Mouse (Mus musculus) liver, embryonic 11.5 days (tissue): Measurements from ENCODE around the gene Rps3. TPM values are rescaled to one million over a fixed set of nuclear protein-coding genes. Genes with fewer than 3 reads are reported as not detected.

Experiments
- ATAC-seq: fragments of 200-750 bp; cut with Nextera tagmentation; replicated peaks from 2 replicates; pipeline ENCODE4 v1.8.0; 2017; ENCODE audit warnings: moderate number of reproducible peaks, mild to moderate bottlenecking, moderate TSS enrichment, moderate library complexity; ENCODE audit not compliant: low FRiP score
- DNase-seq: peaks from one replicate; pipeline ENCODE4 v3.0.0-alpha.2; 2017; ENCODE audit warnings: low spot score
- H3K27ac ChIP-seq: fragments of 300-500 bp; sonication (generic); 2 replicates; pipeline ENCODE4 v1.5.1; 2014; ENCODE audit warnings: mild to moderate bottlenecking, low read depth, low read length, control low read depth
- H3K27me3 ChIP-seq: fragments of 300-500 bp; sonication (generic); replicated peaks from 2 replicates; pipeline ENCODE4 v1.6.1; 2014; ENCODE audit warnings: low read length, mixed read lengths; ENCODE audit not compliant: control insufficient read depth, insufficient read depth
- H3K36me3 ChIP-seq: fragments of 300-500 bp; sonication (generic); 2 replicates; pipeline ENCODE4 v1.6.1; 2014; ENCODE audit warnings: mild to moderate bottlenecking, low read length, moderate library complexity, mixed read lengths; ENCODE audit not compliant: control insufficient read depth, insufficient read depth
- H3K4me1 ChIP-seq: fragments of 300-500 bp; sonication (generic); replicated peaks from 2 replicates; pipeline ENCODE4 v1.6.1; 2014; ENCODE audit warnings: low read length, mixed read lengths; ENCODE audit not compliant: control insufficient read depth, insufficient read depth
- H3K4me2 ChIP-seq: fragments of 300-500 bp; sonication (generic); 2 replicates; pipeline ENCODE4 v1.6.1; 2014; ENCODE audit warnings: mild to moderate bottlenecking, control low read depth, moderate library complexity
- H3K4me3 ChIP-seq: fragments of 300-500 bp; sonication (generic); 2 replicates; pipeline ENCODE4 v1.5.1; 2014; ENCODE audit warnings: low read depth, low read length, control low read depth
- H3K9ac ChIP-seq: fragments of 300-500 bp; sonication (generic); 2 replicates; pipeline ENCODE4 v1.6.1; 2014; ENCODE audit warnings: low read depth, low read length, control low read depth
- H3K9me3 ChIP-seq: fragments of 300-500 bp; sonication (generic); 2 replicates; pipeline ENCODE4 v1.6.1; 2016; ENCODE audit warnings: low read length, inconsistent platforms, mixed read lengths; ENCODE audit not compliant: control insufficient read depth
- WGBS: fragments of 180-500 bp; shearing (Covaris S2); extraction: QIAGEN DNeasy Blood & Tissue Kit; methylation state at CpG from one replicate; pipeline ENCODE4 v1.1.7; 2014; 5-methylcytosine and 5-hydroxymethylcytosine counted together
- polyA plus RNA-seq: library from polyadenylated mRNA; unstranded; fragments of >200 nt; fragmentation: Nextera tagmentation; extraction: Ambion mirVana; gene quantifications from 2 replicates; pipeline ENCODE4 v1.2.1, GENCODE M21; 2014

Rps3 gene
- polyA plus RNA-seq, 1 experiment from 2014 or later, result 934 TPM

GRCm38 (mm10) chr7:99489708-99490107 lies 6.2 kb upstream of the Rps3 start:
- no peaks in the 10 kb centered on the region for H3K36me3 ChIP-seq

DNA sequence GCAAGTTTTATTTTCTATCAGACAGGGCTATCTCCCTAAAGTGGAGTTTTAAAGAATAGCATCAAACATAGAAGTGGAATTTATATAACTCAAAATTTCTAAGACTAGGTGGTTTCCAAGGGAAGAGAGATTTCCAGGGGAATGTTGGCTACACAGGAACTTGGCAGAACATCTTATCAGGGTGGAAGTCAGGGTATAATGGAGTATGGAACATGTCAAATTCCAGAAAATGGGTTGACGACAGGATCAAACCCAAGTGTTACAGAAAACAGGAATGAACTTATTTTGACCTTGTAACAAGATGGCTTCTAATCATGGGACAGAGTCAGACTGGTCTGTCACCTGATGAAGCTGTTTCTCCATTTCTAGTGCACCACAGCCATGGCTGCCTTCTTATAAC lies 1.1 kb upstream of the Rps3 start:
- no peak overlapping the region for H3K4me3 ChIP-seq
- no peak overlapping the region for H3K27ac ChIP-seq
- DNase-seq (no peak), ATAC-seq (no peak)
- no peak overlapping the region for H3K4me2 ChIP-seq
- WGBS, result 83% methylated on average over 1 of the region's 1 CpGs
- no peaks in the 10 kb centered on the region for H3K9me3 ChIP-seq
- H3K9ac ChIP-seq, result no peak overlapping the region
- H3K27me3 ChIP-seq, result no peaks in the 10 kb centered on the region
- H3K4me1 ChIP-seq, result peaks cover 31% of the 10 kb centered on the region
- peaks cover 30% of the 10 kb centered on the region for H3K36me3 ChIP-seq

More at GRCm38 (mm10) chr7:99489708-99490107, 6.2 kb upstream of the Rps3 start:
- Histone ChIP-seq H3K4me2 (no peak overlapping the region), H3K27ac (no peak overlapping the region), H3K4me3 (no peak overlapping the region), H3K27me3 (no peaks in the 10 kb centered on the region), H3K4me1 (no peaks in the 10 kb centered on the region), H3K9me3 (no peaks in the 10 kb centered on the region), H3K9ac (no peak overlapping the region)
- ATAC-seq (no peak), DNase-seq (no peak)
- WGBS, result 79% methylated on average over 5 of the region's 5 CpGs

GRCm38 (mm10) chr7:99483924-99484319 lies 384 bp upstream of the Rps3 start:
- 0 out of 2 replicates have a peak, but pooled peaks have one; percentile 1 for ATAC-seq
- Histone ChIP-seq H3K4me1 (peaks cover 36% of the 10 kb centered on the region), H3K9ac (no peak overlapping the region; the same call in 1 of the 2 replicates)

GRCm38 (mm10) chr7:99482637-99483036 lies 901 bp downstream of the Rps3 start:
- peaks cover 47% of the 10 kb centered on the region for H3K36me3 ChIP-seq
- peak overlapping the region; percentile 86 for H3K4me3 ChIP-seq
- peaks cover 36% of the 10 kb centered on the region for H3K4me1 ChIP-seq
- 1% methylated on average over 6 of the region's 6 CpGs for WGBS
- H3K4me2 ChIP-seq, result peak overlapping the region; percentile 98
- peak overlapping the region; percentile 88 for H3K27ac ChIP-seq
- H3K9me3 ChIP-seq, result no peaks in the 10 kb centered on the region
- H3K9ac ChIP-seq, result peak overlapping the region; percentile 99
- H3K27me3 ChIP-seq, result no peaks in the 10 kb centered on the region
- DNase-seq, result no peak
- no peak for ATAC-seq

More at GRCm38 (mm10) chr7:99483924-99484319, 384 bp upstream of the Rps3 start:
- H3K4me2 ChIP-seq, result peak overlapping the region; percentile 61
- H3K27ac ChIP-seq, result no peak overlapping the region; the same call in 1 of the 2 replicates
- H3K36me3 ChIP-seq, result peaks cover 38% of the 10 kb centered on the region
- no peaks in the 10 kb centered on the region for H3K9me3 ChIP-seq
- peak overlapping the region; percentile 86 for H3K4me3 ChIP-seq
- no peaks in the 10 kb centered on the region for H3K27me3 ChIP-seq
- WGBS, result 45% methylated on average over 8 of the region's 8 CpGs
- DNase-seq, result no peak

GRCm38 (mm10) chr7:99477235-99477634 lies 6.3 kb downstream of the Rps3 start:
- Histone ChIP-seq H3K27ac (peak overlapping the region; percentile 28; the same call in 1 of the 2 replicates), H3K9ac (no peak overlapping the region), H3K27me3 (no peaks in the 10 kb centered on the region), H3K4me2 (no peak overlapping the region), H3K4me3 (no peak overlapping the region), H3K9me3 (no peaks in the 10 kb centered on the region), H3K36me3 (peaks cover 64% of the 10 kb centered on the region), H3K4me1 (peaks cover 58% of the 10 kb centered on the region)
- 89% methylated on average over 5 of the region's 5 CpGs for WGBS
- no peak for DNase-seq
- ATAC-seq, result no peak

GRCm38 (mm10) chr7:99476558-99477114 lies 6.9 kb downstream of the Rps3 start:
- H3K9me3 ChIP-seq, result no peaks in the 10 kb centered on the region
- no peak overlapping the region for H3K4me2 ChIP-seq
- ATAC-seq (no peak), DNase-seq (no peak)
- peaks cover 52% of the 10 kb centered on the region for H3K4me1 ChIP-seq
- H3K27ac ChIP-seq, result peak overlapping the region; percentile 28; the same call in 1 of the 2 replicates
- WGBS, result 41% methylated on average over 3 of the region's 3 CpGs
- H3K27me3 ChIP-seq, result no peaks in the 10 kb centered on the region
- no peak overlapping the region for H3K4me3 ChIP-seq
- H3K9ac ChIP-seq, result no peak overlapping the region; the same call in 1 of the 2 replicates
- peaks cover 58% of the 10 kb centered on the region for H3K36me3 ChIP-seq

DNA sequence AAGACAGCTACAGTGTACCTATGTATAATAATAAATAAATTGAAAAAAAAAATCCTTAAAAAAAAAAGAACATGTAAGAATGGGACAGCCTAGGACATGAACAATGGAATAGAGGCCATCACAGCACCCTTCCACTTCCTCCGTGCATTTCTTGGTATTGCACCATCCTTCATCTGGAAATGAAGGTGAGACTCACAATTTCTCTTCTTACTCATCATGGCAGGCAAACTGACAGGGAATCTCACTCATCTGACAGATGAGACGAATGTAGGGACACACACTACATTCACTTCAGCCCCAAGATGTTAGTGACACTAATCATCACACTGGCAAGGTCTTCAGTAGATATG lies 8.0 kb downstream of the Rps3 start:
- no peak overlapping the region for H3K4me3 ChIP-seq
- no peak for ATAC-seq
- peaks cover 47% of the 10 kb centered on the region for H3K36me3 ChIP-seq
- WGBS, result 64% methylated on average over 2 of the region's 2 CpGs
- no peak for DNase-seq
- H3K4me1 ChIP-seq, result peaks cover 41% of the 10 kb centered on the region
- H3K4me2 ChIP-seq, result no peak overlapping the region
- peak overlapping the region; percentile 61; the same call in 1 of the 2 replicates for H3K27ac ChIP-seq
- H3K9ac ChIP-seq, result no peak overlapping the region
- H3K27me3 ChIP-seq, result no peaks in the 10 kb centered on the region
- no peaks in the 10 kb centered on the region for H3K9me3 ChIP-seq

DNA sequence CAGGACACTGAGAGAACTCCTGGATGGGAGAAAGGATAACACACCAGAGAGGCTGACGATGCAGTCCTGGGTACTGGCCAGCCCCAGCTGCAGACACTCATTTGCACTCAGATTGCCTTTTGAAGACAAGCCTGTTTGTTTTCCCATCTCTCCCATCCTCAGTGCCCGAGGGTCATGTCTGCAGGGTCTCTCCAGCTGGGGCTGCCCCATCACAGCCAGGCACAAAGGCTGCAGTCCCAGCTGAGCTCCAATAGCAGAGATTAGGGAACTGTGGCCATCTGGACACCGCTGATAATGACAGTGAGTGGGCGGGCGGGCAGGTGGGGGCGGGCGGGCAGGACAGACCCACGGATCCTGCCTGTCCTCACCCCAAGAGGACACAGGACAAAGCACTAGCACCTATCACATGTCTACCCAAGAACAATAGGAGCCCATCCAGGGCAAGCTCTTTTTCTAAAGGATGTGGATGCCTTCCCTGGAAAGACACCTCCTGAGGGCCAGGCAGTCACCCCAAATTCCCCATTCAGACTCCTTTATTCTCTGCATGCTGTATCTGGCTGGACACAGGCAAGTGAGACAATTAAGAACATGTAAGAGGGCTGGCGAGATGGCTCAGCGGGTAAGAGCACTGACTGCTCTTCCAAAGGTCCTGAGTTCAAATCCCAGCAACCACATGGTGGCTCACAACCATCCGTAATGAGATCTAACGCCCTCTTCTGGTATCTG lies 8.5 kb downstream of the Rps3 start:
- no peak overlapping the region for H3K4me3 ChIP-seq
- peaks cover 36% of the 10 kb centered on the region for H3K4me1 ChIP-seq
- WGBS, result 47% methylated on average over 12 of the region's 12 CpGs
- H3K36me3 ChIP-seq, result peaks cover 42% of the 10 kb centered on the region
- H3K27me3 ChIP-seq, result no peaks in the 10 kb centered on the region
- ATAC-seq (peak; percentile 76), DNase-seq (no peak)
- no peak overlapping the region; the same call in 1 of the 2 replicates for H3K9ac ChIP-seq
- peak overlapping the region; percentile 65 for H3K27ac ChIP-seq
- peak overlapping the region; percentile 24 for H3K4me2 ChIP-seq
- no peaks in the 10 kb centered on the region for H3K9me3 ChIP-seq
